Mouse (Mus musculus): ENCODE measurements at regions not wholly inside any gene's neighbourhood (a gene's known extent, or its start where the extent isn't known, plus 50 kb on each side); places are given as distances from the start of the nearest gene placed in this dataset.

DNA sequence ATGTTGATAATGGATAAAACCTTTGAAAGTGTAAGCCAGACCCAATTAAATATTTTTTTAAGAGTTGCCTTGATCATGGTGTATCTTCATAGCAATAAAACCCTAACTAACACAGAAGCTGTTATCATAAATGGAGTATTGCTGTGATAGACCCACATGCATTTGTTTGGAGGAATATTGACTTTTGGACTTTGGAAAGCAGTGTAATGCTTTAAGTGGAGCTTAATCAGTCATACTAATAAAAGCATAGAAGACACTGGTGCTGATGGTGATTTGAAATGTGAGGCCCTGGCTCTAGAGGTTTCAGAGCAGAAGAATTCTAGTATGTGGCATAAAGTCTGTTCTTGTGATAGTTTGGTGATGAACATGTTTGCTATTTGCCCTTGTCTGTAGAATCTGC is 328.4 kb upstream of the Cadm2 start (continued):
- TF ChIP-seq ZNF384 (IDR thresholded peaks at IDR 0.05; ENCODE audit: low read depth, low read length): no peak

DNA sequence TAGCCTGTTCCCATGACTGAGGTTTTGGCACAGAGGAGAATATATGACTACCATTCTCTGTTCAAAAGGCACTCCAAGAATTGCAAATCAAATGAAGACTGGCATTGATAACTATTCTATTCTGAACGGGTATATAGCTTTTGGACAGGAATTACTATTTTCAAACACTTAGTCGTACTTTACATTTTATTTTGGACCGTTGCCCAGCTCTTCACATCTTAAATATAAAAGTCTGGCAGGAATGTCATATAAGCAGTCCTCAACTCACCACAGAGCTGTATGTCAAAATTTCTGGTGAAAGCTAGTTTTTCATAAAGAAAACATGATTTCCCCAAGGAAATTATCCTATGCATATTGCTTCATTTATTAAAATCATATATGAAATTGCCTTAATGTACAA is 323.7 kb upstream of the Cadm2 start:
- Histone ChIP-seq H3K27me3 (replicated peaks) (no peaks in the 10 kb centered on the region), H3K4me2 (ENCODE audit: insufficient read depth, low read depth, poor library complexity, severe bottlenecking) (no peak overlapping the region), H3K9ac (ENCODE audit: insufficient read depth, low read depth) (no peak overlapping the region), H3K9me3 (replicated peaks; ENCODE audit: low read length) (peaks cover 22% of the 10 kb centered on the region), H3K27ac (ENCODE audit: insufficient read depth, low read depth) (no peak overlapping the region), H3K4me1 (ENCODE audit: control insufficient read depth in 1 of 2, insufficient read depth in 2 of 2) (no peaks in the 10 kb centered on the region), H3K4me3 (replicated peaks in 1 of 3; ENCODE audit: low read depth in 2 of 3, low read length in 2 of 3, poor library complexity in 1 of 3) (no peak overlapping the region), H3K36me3 (replicated peaks in 1 of 2; ENCODE audit: control insufficient read depth in 1 of 2, insufficient read depth in 1 of 2, low read length in 1 of 2) (no peaks in the 10 kb centered on the region), H3K79me2 (replicated peaks; ENCODE audit: control insufficient read depth, extremely low read depth, insufficient read depth, poor library complexity, severe bottlenecking) (no peaks in the 10 kb centered on the region)
- dilution Hi-C loops (cut with MboI; ENCODE audit: extremely low pct_ligation_motif_present, extremely low pct_unique_long_range_greater_than_20kb, low sequenced_read_pairs): no loop called here
- in situ Hi-C loops (cut with MboI; ENCODE audit: low pct_ligation_motif_present, low pct_unique_long_range_greater_than_20kb, low sequenced_read_pairs): no loop called here
- DNase-seq (ENCODE audit: extremely low read depth): no peak
- TF ChIP-seq TCF12 (IDR thresholded peaks at IDR 0.05; ENCODE audit: low read depth, low read length): no peak

DNA sequence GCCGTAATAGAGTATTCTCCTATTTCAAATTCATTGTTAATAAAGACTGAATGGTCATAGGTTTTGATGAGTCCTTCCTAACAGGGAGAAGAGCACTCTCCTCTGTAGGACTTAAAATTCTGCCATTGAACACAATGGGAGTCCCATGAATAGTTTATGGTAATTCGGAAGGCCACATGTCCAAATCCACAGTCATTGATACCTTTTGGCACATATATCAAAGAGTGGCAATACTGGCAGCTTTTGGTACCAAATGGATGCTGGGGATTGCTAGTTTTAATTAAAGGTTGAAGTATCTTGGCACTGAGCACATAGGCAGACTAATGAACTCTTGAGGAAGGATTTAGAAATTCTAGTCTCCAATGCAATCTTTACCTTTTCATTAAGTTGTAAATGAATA is 298.5 kb upstream of the Cadm2 start:
- Histone ChIP-seq H3K36me3 (replicated peaks in 1 of 2; ENCODE audit: control insufficient read depth in 1 of 2, insufficient read depth in 1 of 2, low read length in 1 of 2) (no peaks in the 10 kb centered on the region), H3K4me3 (replicated peaks in 1 of 3; ENCODE audit: low read depth in 2 of 3, low read length in 2 of 3, poor library complexity in 1 of 3) (no peak overlapping the region), H3K4me1 (ENCODE audit: control insufficient read depth in 1 of 2, insufficient read depth in 2 of 2) (no peaks in the 10 kb centered on the region), H3K9ac (ENCODE audit: insufficient read depth, low read depth) (no peak overlapping the region), H3K27ac (ENCODE audit: insufficient read depth, low read depth) (no peak overlapping the region), H3K27me3 (replicated peaks) (no peaks in the 10 kb centered on the region), H3K4me2 (ENCODE audit: insufficient read depth, low read depth, poor library complexity, severe bottlenecking) (no peak overlapping the region), H3K79me2 (replicated peaks; ENCODE audit: control insufficient read depth, extremely low read depth, insufficient read depth, poor library complexity, severe bottlenecking) (no peaks in the 10 kb centered on the region), H3K9me3 (replicated peaks; ENCODE audit: low read length) (peaks cover 42% of the 10 kb centered on the region)
- TF ChIP-seq CHD2 (IDR thresholded peaks at IDR 0.05; ENCODE audit: low read length) (no peak), CHD1 (IDR thresholded peaks at IDR 0.05; ENCODE audit: low read depth, low read length) (no peak), USF1 (IDR thresholded peaks at IDR 0.05; ENCODE audit: low read depth, low read length) (no peak), POLR2AphosphoS2 (IDR thresholded peaks at IDR 0.05; ENCODE audit: low read depth, low read length) (no peak), ZMIZ1 (IDR thresholded peaks at IDR 0.05; ENCODE audit: low read depth, low read length) (no peak), NRF1 (IDR thresholded peaks at IDR 0.05; ENCODE audit: low read depth, low read length) (no peak), ELF1 (IDR thresholded peaks at IDR 0.05; ENCODE audit: low read depth, low read length) (no peak), TBP (conservative IDR thresholded peaks at IDR 0.05; ENCODE audit: low read depth, low read length) (no peak), MAZ (IDR thresholded peaks at IDR 0.05; ENCODE audit: low read depth, low read length) (no peak), HCFC1 (IDR thresholded peaks at IDR 0.05; ENCODE audit: low read depth, low read length) (no peak), ZKSCAN1 (IDR thresholded peaks at IDR 0.05; ENCODE audit: borderline replicate concordance, low read depth, low read length) (no peak), RCOR1 (conservative IDR thresholded peaks at IDR 0.05; ENCODE audit: low read depth, low read length) (no peak), RAD21 (IDR thresholded peaks at IDR 0.05; ENCODE audit: low read depth, low read length) (no peak)
- no peak for DNase-seq (ENCODE audit: extremely low read depth)
- in situ Hi-C loops (cut with MboI; ENCODE audit: low pct_ligation_motif_present, low pct_unique_long_range_greater_than_20kb, low sequenced_read_pairs): no loop called here
- dilution Hi-C loops (cut with MboI; ENCODE audit: extremely low pct_ligation_motif_present, extremely low pct_unique_long_range_greater_than_20kb, low sequenced_read_pairs): no loop called here
